Mouse (Mus musculus): ENCODE results near the gene P3h3.
A peak's percentile ranks its signal among the peaks of the same experiment; 100 is the strongest.
"Not testable (repeated sequence)": the region's sequence is repeated elsewhere in the genome, so short reads cannot be mapped to it uniquely, and the experiment has no call there.

Gene P3h3

GRCm38 (mm10) chr6:124829799-124830700 is 27.5 kb downstream of the P3h3 start:
- DNase-seq, result peak; percentile 96

GRCm38 (mm10) chr6:124828868-124829798 is 28.4 kb downstream of the P3h3 start, which contains the start of the genes Usp5 and Cdca3:
TSS of gene Usp5 (minus strand) at chr6:124829484.
TSS of gene Cdca3 (plus strand) at chr6:124829547.
- DNase-seq, result peak; percentile 100

DNA sequence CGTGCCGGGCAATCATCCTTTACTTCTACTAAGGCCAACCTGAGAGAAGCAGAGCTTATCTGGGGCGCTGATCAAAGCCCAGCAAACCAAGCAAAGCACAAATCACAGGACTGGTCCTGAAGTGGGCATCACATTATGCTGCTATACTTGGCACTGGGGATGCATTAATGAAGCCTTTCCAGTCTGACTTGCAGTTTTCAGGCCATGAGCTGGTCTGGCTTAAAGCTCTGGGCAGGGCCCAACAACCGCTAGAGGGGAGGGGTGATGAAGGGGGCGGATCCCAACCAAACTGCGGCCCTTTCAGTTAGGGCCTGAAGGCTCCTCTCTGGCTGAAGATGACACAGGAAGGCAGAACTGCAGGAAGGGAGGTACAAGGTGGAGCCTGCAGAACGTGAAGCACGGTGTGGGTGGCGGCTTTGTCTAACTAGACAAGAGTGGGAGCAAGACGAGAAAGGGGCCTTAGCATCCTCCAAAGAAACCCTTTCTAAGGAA is 29.4 kb downstream of the P3h3 start:
- peak; percentile 58 for DNase-seq

DNA sequence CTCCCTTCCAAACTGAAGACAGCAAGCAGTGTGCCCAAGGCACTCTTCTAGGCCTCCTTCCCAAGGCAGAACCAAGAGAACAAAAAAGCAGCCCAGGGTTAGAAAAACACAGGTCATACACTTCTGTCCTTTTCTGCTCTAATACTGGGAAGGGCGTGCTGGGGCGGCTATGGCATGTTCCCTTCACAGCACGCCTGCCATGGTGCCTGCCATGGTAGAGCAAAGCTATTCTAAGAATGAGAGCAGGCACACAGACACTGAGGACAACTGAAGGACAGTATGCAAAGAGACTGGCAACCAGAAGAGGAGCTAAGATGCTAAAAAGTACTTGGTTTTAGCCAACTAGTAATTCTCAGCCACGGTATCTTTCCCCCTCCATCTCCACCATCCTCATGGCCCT is 35.5 kb downstream of the P3h3 start:
- DNase-seq, result no peak

GRCm38 (mm10) chr6:124820891-124821290 is 36.7 kb downstream of the P3h3 start:
- DNase-seq, result no peak

GRCm38 (mm10) chr6:124817971-124818370 is 39.6 kb downstream of the P3h3 start:
- DNase-seq, result no peak

DNA sequence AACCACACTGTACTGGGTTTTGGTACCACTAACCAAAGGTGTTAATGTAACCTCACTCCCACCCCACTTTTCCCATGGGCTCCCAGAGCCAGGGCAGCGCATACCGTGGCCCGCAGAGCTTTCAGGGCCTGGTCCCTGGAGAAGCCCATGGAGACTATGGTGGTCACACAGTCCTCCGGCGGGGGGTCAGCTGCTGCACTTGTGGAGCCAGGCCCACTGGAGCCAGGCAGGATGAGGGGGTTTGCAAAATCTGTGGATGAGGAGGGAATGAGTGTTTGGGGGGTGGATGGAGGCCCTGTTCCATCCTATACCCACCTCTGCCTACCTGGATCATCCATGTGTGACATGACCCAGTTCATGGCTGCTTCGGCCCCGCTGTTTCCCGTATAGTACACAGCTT is 40.0 kb downstream of the P3h3 start:
- DNase-seq, result no peak

- DNase-seq, result no peak
Measured at GRCm38 (mm10) chr6:124817125-124817524, 40.4 kb downstream of the P3h3 start.

GRCm38 (mm10) chr6:124816611-124817010 is 40.9 kb downstream of the P3h3 start:
- DNase-seq, result no peak

- DNase-seq, result no peak
Measured at GRCm38 (mm10) chr6:124814858-124815774, 42.4 kb downstream of the P3h3 start.

- DNase-seq, result no peak
Measured at GRCm38 (mm10) chr6:124814448-124814847, 43.1 kb downstream of the P3h3 start.

DNA sequence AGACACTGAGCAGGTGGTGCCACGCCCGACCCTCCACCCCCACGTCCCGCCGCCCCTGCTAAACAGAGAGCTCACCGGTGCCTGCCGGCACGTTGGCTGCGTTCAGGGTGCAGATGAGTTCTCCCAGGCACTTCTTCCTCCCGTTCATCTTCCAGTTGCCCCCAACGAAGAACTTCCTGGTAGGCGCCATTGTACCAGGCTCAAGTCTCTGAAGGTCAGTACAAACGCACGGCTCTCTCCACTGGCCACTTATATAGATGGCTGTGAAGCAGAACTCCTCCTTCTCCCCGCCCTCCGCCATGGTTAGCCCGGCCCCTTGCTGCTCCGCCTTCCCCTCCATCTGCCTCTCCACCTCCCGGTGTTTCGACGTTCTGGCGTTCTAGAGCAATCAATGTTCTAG is 43.6 kb downstream of the P3h3 start, which contains the start of gene Tpi1:
TSS of gene Tpi1 (minus strand) at position 364 of the 400 bp plus-strand sequence.
- peak; percentile 93 for DNase-seq

- DNase-seq, result peak; percentile 88
Measured at GRCm38 (mm10) chr6:124813496-124813895, 44.1 kb downstream of the P3h3 start.

- peak; percentile 37 for DNase-seq
Measured at GRCm38 (mm10) chr6:124812848-124813247, 44.7 kb downstream of the P3h3 start.

DNA sequence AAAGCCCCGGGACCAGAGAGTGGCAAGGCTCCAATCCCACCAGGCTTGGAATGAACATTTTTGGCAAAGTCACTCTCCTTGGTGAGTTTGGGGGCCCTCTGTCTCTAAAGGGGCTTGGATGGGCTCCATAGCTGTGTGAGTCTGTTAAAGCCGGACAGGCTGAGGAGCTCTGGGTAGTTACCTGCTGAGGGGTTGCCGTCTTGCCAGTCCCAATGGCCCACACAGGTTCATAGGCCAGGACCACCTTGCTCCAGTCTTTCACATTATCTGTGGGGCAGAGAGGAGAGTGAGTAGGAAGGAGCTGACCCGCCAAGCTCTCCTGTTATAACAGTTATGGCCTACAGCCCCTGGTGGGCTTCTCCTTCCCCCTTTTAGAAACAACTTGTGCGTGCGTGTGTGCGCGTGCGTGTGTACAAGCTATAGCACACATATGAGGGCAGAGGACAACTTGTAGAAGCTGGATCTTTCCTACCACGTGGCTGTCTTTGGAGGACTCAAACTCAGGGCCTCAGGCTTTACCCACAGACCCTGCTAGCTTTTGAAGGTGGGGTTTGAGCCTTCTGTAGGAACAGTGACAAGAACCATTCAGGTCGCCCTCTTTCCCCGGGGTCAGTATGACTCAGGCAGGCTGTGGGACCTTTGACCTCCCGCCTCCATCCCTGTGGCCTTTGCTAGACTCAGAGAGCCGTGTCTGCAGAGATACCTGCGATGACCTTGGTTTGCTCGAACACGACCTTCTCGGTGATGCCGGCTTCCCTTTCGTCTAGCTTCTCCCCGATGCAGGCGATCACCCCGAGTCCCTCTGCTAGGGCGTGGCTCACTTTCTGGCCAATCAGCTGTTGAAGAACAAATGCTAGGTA is 45.6 kb downstream of the P3h3 start:
- no peak for DNase-seq

DNA sequence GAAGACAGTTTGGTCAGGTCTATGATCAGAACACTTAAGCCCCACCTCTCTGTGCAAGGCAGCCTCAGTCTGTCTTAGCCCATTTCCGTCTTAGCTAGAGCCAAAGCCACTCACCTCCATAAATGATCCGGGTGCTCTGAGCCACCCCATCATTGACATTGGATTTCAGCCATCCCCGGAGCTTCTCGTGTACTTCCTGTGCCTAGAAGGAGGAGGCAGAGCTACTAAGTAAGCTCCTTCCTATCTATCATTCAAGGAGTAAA is 46.2 kb downstream of the P3h3 start:
- no peak for DNase-seq

DNA sequence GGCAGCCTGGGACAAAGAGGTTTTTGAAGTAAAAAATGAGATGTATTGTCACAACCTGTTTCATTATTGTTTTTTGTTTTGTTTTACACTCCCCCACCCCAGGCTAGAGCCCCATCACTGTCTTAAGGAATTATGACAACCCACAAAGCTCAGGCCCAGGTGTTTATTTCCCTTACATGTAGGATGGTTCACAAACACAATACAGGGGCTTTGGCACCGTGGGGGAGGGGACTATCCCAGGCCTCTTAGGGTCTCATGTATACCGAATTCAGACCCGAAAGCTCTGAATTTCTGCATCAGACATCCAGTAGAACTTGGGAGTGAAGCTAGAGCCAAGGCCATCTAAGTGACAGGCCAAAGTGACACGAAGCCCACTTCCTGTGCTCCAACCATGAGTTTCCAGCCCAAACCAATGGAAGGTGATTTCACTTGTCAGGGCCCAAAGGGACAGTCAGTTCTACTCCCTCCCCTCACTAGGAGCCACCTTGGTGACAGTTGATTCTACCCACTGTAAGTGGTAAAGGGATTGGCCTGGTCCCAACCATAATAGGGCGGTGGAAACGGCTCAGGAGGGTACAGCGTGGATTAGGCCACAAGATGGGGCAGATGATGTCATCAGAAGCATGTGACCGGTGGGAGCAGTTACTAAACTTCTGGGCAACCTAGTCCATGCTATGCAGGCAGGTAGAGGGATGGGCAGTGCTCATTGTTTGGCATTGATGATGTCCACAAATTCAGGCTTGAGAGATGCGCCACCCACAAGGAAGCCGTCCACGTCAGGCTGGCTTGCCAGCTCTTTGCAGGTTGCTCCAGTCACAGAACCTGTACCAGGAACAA is 46.8 kb downstream of the P3h3 start:
- not testable (repeated sequence) for DNase-seq

DNA sequence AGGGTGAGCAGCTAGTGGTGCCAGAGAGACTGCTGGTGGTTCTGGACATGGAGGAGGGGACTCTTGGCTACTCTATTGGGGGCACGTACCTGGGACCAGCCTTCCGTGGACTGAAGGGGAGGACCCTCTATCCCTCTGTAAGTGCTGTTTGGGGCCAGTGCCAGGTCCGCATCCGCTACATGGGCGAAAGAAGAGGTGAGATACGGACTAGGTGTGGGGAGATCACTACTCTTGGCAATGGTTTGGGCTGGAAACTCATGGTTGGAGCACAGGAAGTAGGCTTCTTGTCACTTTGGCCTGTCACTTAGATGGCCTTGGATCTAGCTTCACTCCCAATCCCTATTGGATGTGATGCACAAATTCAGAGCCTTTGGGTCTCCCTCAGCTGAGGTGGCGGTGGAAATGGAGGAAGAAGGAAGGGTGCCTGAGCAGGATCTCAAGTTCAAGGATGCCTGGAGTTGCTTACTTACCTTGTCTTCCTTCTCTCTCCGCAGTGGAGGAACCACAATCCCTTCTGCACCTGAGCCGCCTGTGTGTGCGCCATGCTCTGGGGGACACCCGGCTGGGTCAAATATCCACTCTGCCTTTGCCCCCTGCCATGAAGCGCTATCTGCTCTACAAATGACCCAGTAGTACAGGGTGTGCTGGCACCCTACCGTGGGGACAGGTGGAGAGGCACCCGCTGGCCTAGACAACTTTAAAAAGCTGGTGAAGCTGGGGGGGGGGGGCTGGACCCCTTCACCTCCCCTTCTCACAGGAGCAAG is 47.6 kb downstream of the P3h3 start:
- no peak for DNase-seq

- peak; percentile 92 for DNase-seq
Measured at GRCm38 (mm10) chr6:124809052-124809774, 48.3 kb downstream of the P3h3 start.
